Mouse (Mus musculus) stomach, embryonic 14.5 days (tissue): Measurements from ENCODE around the gene Nrp1. TPM values are rescaled to one million over a fixed set of nuclear protein-coding genes. Genes with fewer than 3 reads are reported as not detected.

Experiments
- ATAC-seq: fragments of 200-750 bp; cut with Nextera tagmentation; 2 replicates; pipeline ENCODE4 v1.8.0; 2017; ENCODE audit warnings: low read depth, moderate TSS enrichment; ENCODE audit not compliant: insufficient number of reproducible peaks, insufficient read depth, low FRiP score
- H3K27ac ChIP-seq: fragments of 300-500 bp; sonication (generic); 2 replicates; pipeline ENCODE4 v1.5.1; 2014; ENCODE audit warnings: mild to moderate bottlenecking, low read length, moderate library complexity, mixed read lengths
- H3K27me3 ChIP-seq: fragments of 300-500 bp; sonication (generic); 2 replicates; pipeline ENCODE4 v1.6.1; 2014; ENCODE audit warnings: low read length, control low read depth, mixed read lengths; ENCODE audit not compliant: control insufficient read depth, insufficient read depth
- H3K36me3 ChIP-seq: fragments of 300-500 bp; sonication (generic); 2 replicates; pipeline ENCODE4 v1.6.1; 2014; ENCODE audit warnings: mild to moderate bottlenecking, control low read depth, low read length, moderate library complexity, mixed read lengths; ENCODE audit not compliant: control insufficient read depth, insufficient read depth
- H3K4me1 ChIP-seq: fragments of 300-500 bp; sonication (generic); 2 replicates; pipeline ENCODE4 v1.6.1; 2014; ENCODE audit warnings: low read length, control low read depth, mixed read lengths; ENCODE audit not compliant: control insufficient read depth, insufficient read depth
- H3K4me2 ChIP-seq: fragments of 300-500 bp; sonication (generic); replicated peaks from 2 replicates; pipeline ENCODE4 v1.6.1; 2014; ENCODE audit warnings: low read depth, low read length, control low read depth
- H3K4me3 ChIP-seq: fragments of 300-500 bp; sonication (generic); 2 replicates; pipeline ENCODE4 v1.5.1; 2014; ENCODE audit warnings: low read depth, low read length, control low read depth
- H3K9ac ChIP-seq: fragments of 300-500 bp; sonication (generic); replicated peaks from 2 replicates; pipeline ENCODE4 v1.6.1; 2014; ENCODE audit warnings: low read depth, mild to moderate bottlenecking, control low read depth, low read length, moderate library complexity, mixed read lengths
- H3K9me3 ChIP-seq: fragments of 300-500 bp; sonication (generic); 2 replicates; pipeline ENCODE4 v1.6.1; 2016; ENCODE audit warnings: low read depth, low read length, control low read depth; ENCODE audit not compliant: control insufficient read depth
- WGBS: fragments of 180-500 bp; shearing (Covaris S2); extraction: QIAGEN DNeasy Blood & Tissue Kit; methylation state at CpG from one replicate; pipeline ENCODE4 v1.1.7; 2014; 5-methylcytosine and 5-hydroxymethylcytosine counted together
- polyA plus RNA-seq: library from polyadenylated mRNA; unstranded; fragments of >200 nt; fragmentation: Nextera tagmentation; extraction: Ambion mirVana; gene quantifications from 2 replicates; pipeline ENCODE4 v1.2.1, GENCODE M21; 2014

Nrp1 gene
- polyA plus RNA-seq, 1 experiment from 2014 or later = 62.2 TPM

- no peak overlapping the region for H3K4me2 ChIP-seq
- H3K9ac ChIP-seq = no peak overlapping the region
- 0 out of 2 replicates have a peak, but pooled peaks cover 4% of the 10 kb centered on the region for H3K4me1 ChIP-seq
- WGBS = 36% methylated on average over 7 of the region's 7 CpGs
- ATAC-seq = no peak
- no peak overlapping the region for H3K27ac ChIP-seq
- H3K36me3 ChIP-seq = no peaks in the 10 kb centered on the region
- no peaks in the 10 kb centered on the region for H3K9me3 ChIP-seq
- no peaks in the 10 kb centered on the region for H3K27me3 ChIP-seq
- no peak overlapping the region for H3K4me3 ChIP-seq
Observed at GRCm38 (mm10) chr8:128396968-128397367, 38.6 kb downstream of the Nrp1 start.

- Histone ChIP-seq H3K27me3 (no peaks in the 10 kb centered on the region), H3K9ac (no peak overlapping the region), H3K36me3 (no peaks in the 10 kb centered on the region), H3K4me2 (no peak overlapping the region), H3K4me1 (0 out of 2 replicates have a peak, but pooled peaks cover 4% of the 10 kb centered on the region), H3K27ac (no peak overlapping the region), H3K9me3 (no peaks in the 10 kb centered on the region), H3K4me3 (no peak overlapping the region)
- no peak for ATAC-seq
- WGBS = 40% methylated on average over 3 of the region's 3 CpGs
Observed at GRCm38 (mm10) chr8:128397441-128397840, 39.0 kb downstream of the Nrp1 start.

- no peak overlapping the region for H3K27ac ChIP-seq
- no peak for ATAC-seq
- H3K4me2 ChIP-seq = no peak overlapping the region
- no peak overlapping the region for H3K4me3 ChIP-seq
- no peaks in the 10 kb centered on the region for H3K36me3 ChIP-seq
- 82% methylated on average over 11 of the region's 11 CpGs for WGBS
- H3K9me3 ChIP-seq = no peaks in the 10 kb centered on the region
- H3K27me3 ChIP-seq = no peaks in the 10 kb centered on the region
- H3K9ac ChIP-seq = no peak overlapping the region
- H3K4me1 ChIP-seq = 0 out of 2 replicates have a peak, but pooled peaks cover 4% of the 10 kb centered on the region
Observed at GRCm38 (mm10) chr8:128398472-128399091, 40.2 kb downstream of the Nrp1 start.

- ATAC-seq = no peak
- H3K4me2 ChIP-seq = no peak overlapping the region
- 0 out of 2 replicates have a peak, but pooled peaks cover 4% of the 10 kb centered on the region for H3K4me1 ChIP-seq
- H3K9ac ChIP-seq = no peak overlapping the region
- no peak overlapping the region for H3K4me3 ChIP-seq
- H3K36me3 ChIP-seq = no peaks in the 10 kb centered on the region
- H3K9me3 ChIP-seq = no peaks in the 10 kb centered on the region
- H3K27me3 ChIP-seq = no peaks in the 10 kb centered on the region
- 56% methylated on average over 5 of the region's 5 CpGs for WGBS
- H3K27ac ChIP-seq = no peak overlapping the region
Observed at GRCm38 (mm10) chr8:128400286-128400685, 41.9 kb downstream of the Nrp1 start.

- Histone ChIP-seq H3K9ac (no peak overlapping the region), H3K4me3 (no peak overlapping the region), H3K4me2 (no peak overlapping the region), H3K27me3 (no peaks in the 10 kb centered on the region), H3K9me3 (no peaks in the 10 kb centered on the region), H3K36me3 (no peaks in the 10 kb centered on the region), H3K4me1 (no peaks in the 10 kb centered on the region), H3K27ac (no peak overlapping the region)
- 70% methylated on average over 2 of the region's 2 CpGs for WGBS
- ATAC-seq = no peak
Observed at GRCm38 (mm10) chr8:128404876-128405275, 46.5 kb downstream of the Nrp1 start.

- Histone ChIP-seq H3K4me1 (peaks cover 22% of the 10 kb centered on the region; the same call in 1 of the 2 replicates), H3K4me3 (no peak overlapping the region), H3K27ac (no peak overlapping the region), H3K9me3 (no peaks in the 10 kb centered on the region), H3K9ac (no peak overlapping the region), H3K4me2 (no peak overlapping the region), H3K27me3 (no peaks in the 10 kb centered on the region), H3K36me3 (no peaks in the 10 kb centered on the region)
- 63% methylated on average over 4 of the region's 4 CpGs for WGBS
- no peak for ATAC-seq
Observed at GRCm38 (mm10) chr8:128413381-128413780, 55.0 kb downstream of the Nrp1 start.

GRCm38 (mm10) chr8:128415730-128416684 lies 57.6 kb downstream of the Nrp1 start:
- H3K4me1 ChIP-seq = peaks cover 22% of the 10 kb centered on the region; the same call in 1 of the 2 replicates
- no peak overlapping the region for H3K9ac ChIP-seq
- no peaks in the 10 kb centered on the region for H3K9me3 ChIP-seq
- no peaks in the 10 kb centered on the region; the same call in 1 of the 2 replicates for H3K36me3 ChIP-seq
- 41% methylated on average over 4 of the region's 4 CpGs for WGBS
- no peak overlapping the region for H3K4me3 ChIP-seq
- no peaks in the 10 kb centered on the region for H3K27me3 ChIP-seq
- H3K4me2 ChIP-seq = no peak overlapping the region
- no peak for ATAC-seq
- H3K27ac ChIP-seq = 0 out of 2 replicates have a peak overlapping the region, but pooled peaks have one; percentile 4

- Histone ChIP-seq H3K4me3 (no peak overlapping the region), H3K36me3 (no peaks in the 10 kb centered on the region; the same call in 1 of the 2 replicates)
- ATAC-seq = no peak
Observed at GRCm38 (mm10) chr8:128416896-128417295, 58.5 kb downstream of the Nrp1 start.

More at GRCm38 (mm10) chr8:128416896-128417295, 58.5 kb downstream of the Nrp1 start:
- H3K27me3 ChIP-seq = no peaks in the 10 kb centered on the region
- H3K27ac ChIP-seq = no peak overlapping the region
- no peaks in the 10 kb centered on the region for H3K9me3 ChIP-seq
- 28% methylated on average over 2 of the region's 2 CpGs for WGBS
- H3K4me1 ChIP-seq = peaks cover 22% of the 10 kb centered on the region; the same call in 1 of the 2 replicates
- no peak overlapping the region for H3K4me2 ChIP-seq
- no peak overlapping the region for H3K9ac ChIP-seq
